Mouse (Mus musculus) intestine, postnatal 0 days (tissue): Measurements from ENCODE around the gene Ell. TPM values are rescaled to one million over a fixed set of nuclear protein-coding genes. Genes with fewer than 3 reads are reported as not detected.

Experiments used
- ATAC-seq: fragments of 200-750 bp; cut with Nextera tagmentation; 2 replicates; pipeline ENCODE4 v1.8.0; 2017; ENCODE audit warnings: mild to moderate bottlenecking, moderate TSS enrichment, moderate library complexity
- H3K27ac ChIP-seq: fragments of 300-500 bp; sonication (generic); 2 replicates; pipeline ENCODE4 v1.5.1; 2014; ENCODE audit warnings: mild to moderate bottlenecking, low read depth, low read length, moderate library complexity
- H3K27me3 ChIP-seq: fragments of 300-500 bp; sonication (generic); replicated peaks from 2 replicates; pipeline ENCODE4 v1.6.1; 2014; ENCODE audit warnings: low read length, mixed read lengths; ENCODE audit not compliant: control insufficient read depth, insufficient read depth
- H3K36me3 ChIP-seq: fragments of 300-500 bp; sonication (generic); 2 replicates; pipeline ENCODE4 v1.6.1; 2014; ENCODE audit warnings: mild to moderate bottlenecking, moderate library complexity; ENCODE audit not compliant: control insufficient read depth, insufficient read depth
- H3K4me1 ChIP-seq: fragments of 300-500 bp; sonication (generic); replicated peaks from 2 replicates; pipeline ENCODE4 v1.6.1; 2014; ENCODE audit warnings: antibody characterized with exemption, low read length, mixed read lengths; ENCODE audit not compliant: control insufficient read depth, insufficient read depth
- H3K4me2 ChIP-seq: fragments of 300-500 bp; sonication (generic); replicated peaks from 2 replicates; pipeline ENCODE4 v1.6.1; 2014; ENCODE audit warnings: low read depth, mild to moderate bottlenecking, moderate library complexity
- H3K4me3 ChIP-seq: fragments of 300-500 bp; sonication (generic); 2 replicates; pipeline ENCODE4 v1.5.1; 2014; ENCODE audit warnings: low read depth, low read length
- H3K9ac ChIP-seq: fragments of 300-500 bp; sonication (generic); 2 replicates; pipeline ENCODE4 v1.6.1; 2014; ENCODE audit warnings: mild to moderate bottlenecking, low read depth, low read length
- H3K9me3 ChIP-seq: fragments of 300-500 bp; sonication (generic); 2 replicates; pipeline ENCODE4 v1.6.1; 2016; ENCODE audit warnings: mixed run types; ENCODE audit not compliant: control insufficient read depth
- CTCF ChIP-seq: sonication (generic); IDR thresholded peaks from 2 replicates; pipeline ENCODE4 v1.5.1; 2016; ENCODE audit warnings: low read depth, mild to moderate bottlenecking, control low read depth, antibody characterized with exemption, moderate library complexity
- WGBS: fragments of 180-500 bp; shearing (Covaris S2); extraction: QIAGEN DNeasy Blood & Tissue Kit; methylation state at CpG from one replicate; pipeline ENCODE4 v1.1.7; 2014; 5-methylcytosine and 5-hydroxymethylcytosine counted together
- polyA plus RNA-seq: library from polyadenylated mRNA; unstranded; fragments of >200 nt; fragmentation: Nextera tagmentation; extraction: Ambion mirVana; gene quantifications from 2 replicates; pipeline ENCODE4 v1.2.1, GENCODE M21; 2015

Ell gene
- polyA plus RNA-seq, 1 experiment from 2014 or later = 13.0 TPM

GRCm38 (mm10) chr8:70527111-70527511 is 12.1 kb upstream of the Ell start:
- WGBS = under 1% methylated on average over 8 of the region's 8 CpGs
- TF ChIP-seq CTCF = no peak
- Histone ChIP-seq H3K4me1 (0 out of 2 replicates have a peak, but pooled peaks cover 12% of the 10 kb centered on the region), H3K4me3 (peak overlapping the region; percentile 94), H3K4me2 (peak overlapping the region; percentile 81), H3K9me3 (no peaks in the 10 kb centered on the region), H3K9ac (peak overlapping the region; percentile 94), H3K36me3 (peaks cover 18% of the 10 kb centered on the region), H3K27ac (peak overlapping the region; percentile 95), H3K27me3 (no peaks in the 10 kb centered on the region)
- peak; percentile 32; the same call in 1 of the 2 replicates for ATAC-seq

- Histone ChIP-seq H3K36me3 (peaks cover 24% of the 10 kb centered on the region), H3K27ac (peak within 1 kb of the TSS; percentile 95), H3K4me1 (0 out of 2 replicates have a peak, but pooled peaks cover 12% of the 10 kb centered on the region), H3K27me3 (no peaks in the 10 kb centered on the region), H3K9ac (peak within 1 kb of the TSS; percentile 94), H3K9me3 (no peaks in the 10 kb centered on the region), H3K4me2 (peak within 1 kb of the TSS; percentile 81), H3K4me3 (peak within 1 kb of the TSS; percentile 94)
- peak; percentile 78 for ATAC-seq
- peak; percentile 28 for TF ChIP-seq CTCF
- WGBS = under 1% methylated on average over 53 of the region's 61 CpGs
Observed at GRCm38 (mm10) chr8:70527512-70528181, 11.6 kb upstream of the Ell start, which contains the start of the genes Fkbp8 and Kxd1. Gene Fkbp8 (plus strand): TSS chr8:70527724. Gene Kxd1 (minus strand): TSS chr8:70527956.

- peak overlapping the region; percentile 94 for H3K9ac ChIP-seq
- no peaks in the 10 kb centered on the region for H3K27me3 ChIP-seq
- H3K4me1 ChIP-seq = 0 out of 2 replicates have a peak, but pooled peaks cover 12% of the 10 kb centered on the region
- peak overlapping the region; percentile 94 for H3K4me3 ChIP-seq
- peaks cover 29% of the 10 kb centered on the region for H3K36me3 ChIP-seq
- peak overlapping the region; percentile 81 for H3K4me2 ChIP-seq
- peak overlapping the region; percentile 95 for H3K27ac ChIP-seq
- no peak for TF ChIP-seq CTCF
- ATAC-seq = no peak
- no peaks in the 10 kb centered on the region for H3K9me3 ChIP-seq
- 13% methylated on average over 13 of the region's 13 CpGs for WGBS
Observed at GRCm38 (mm10) chr8:70528182-70528797, 11.0 kb upstream of the Ell start.

GRCm38 (mm10) chr8:70529299-70529698 is 10.0 kb upstream of the Ell start:
- no peaks in the 10 kb centered on the region for H3K27me3 ChIP-seq
- peak overlapping the region; percentile 60 for H3K27ac ChIP-seq
- H3K4me2 ChIP-seq = peak overlapping the region; percentile 81
- 79% methylated on average over 5 of the region's 5 CpGs for WGBS
- H3K9me3 ChIP-seq = no peaks in the 10 kb centered on the region
- no peak for ATAC-seq
- no peak overlapping the region for H3K4me3 ChIP-seq
- H3K4me1 ChIP-seq = 0 out of 2 replicates have a peak, but pooled peaks cover 6% of the 10 kb centered on the region
- no peak for TF ChIP-seq CTCF
- H3K36me3 ChIP-seq = peaks cover 39% of the 10 kb centered on the region
- no peak overlapping the region for H3K9ac ChIP-seq

GRCm38 (mm10) chr8:70529741-70530161 is 9.5 kb upstream of the Ell start:
- 82% methylated on average over 3 of the region's 3 CpGs for WGBS
- no peak for TF ChIP-seq CTCF
- H3K9ac ChIP-seq = no peak overlapping the region
- H3K36me3 ChIP-seq = peaks cover 44% of the 10 kb centered on the region
- no peak for ATAC-seq
- no peak overlapping the region for H3K4me2 ChIP-seq
- 0 out of 2 replicates have a peak overlapping the region, but pooled peaks have one; percentile 60 for H3K27ac ChIP-seq
- H3K4me1 ChIP-seq = 0 out of 2 replicates have a peak, but pooled peaks cover 6% of the 10 kb centered on the region
- H3K4me3 ChIP-seq = no peak overlapping the region
- no peaks in the 10 kb centered on the region for H3K27me3 ChIP-seq
- H3K9me3 ChIP-seq = no peaks in the 10 kb centered on the region

- 94% methylated on average over 2 of the region's 2 CpGs for WGBS
- Histone ChIP-seq H3K27ac (no peak overlapping the region), H3K4me1 (0 out of 2 replicates have a peak, but pooled peaks cover 6% of the 10 kb centered on the region), H3K4me2 (no peak overlapping the region), H3K9me3 (no peaks in the 10 kb centered on the region), H3K36me3 (peaks cover 50% of the 10 kb centered on the region), H3K4me3 (no peak overlapping the region), H3K9ac (no peak overlapping the region), H3K27me3 (no peaks in the 10 kb centered on the region)
- no peak for ATAC-seq
- peak; percentile 32; the same call in 1 of the 2 replicates for TF ChIP-seq CTCF
Observed at GRCm38 (mm10) chr8:70530314-70530713, 8.9 kb upstream of the Ell start.
